Mouse (Mus musculus) kidney, adult 11 months (tissue): Measurements from ENCODE around the gene Olfr96.

Experiments
- DNase-seq: peaks from one replicate; pipeline ENCODE4 v3.0.0; 2022

Olfr96 gene

GRCm38 (mm10) chr17:37275626-37276248, 55.8 kb downstream of the Olfr96 start:
- no peak for DNase-seq
